Mouse (Mus musculus) kidney, embryonic 16.5 days (tissue): ENCODE measurements around the gene Pm20d1. TPM values are rescaled to one million over a fixed set of nuclear protein-coding genes. Genes with fewer than 3 reads are reported as not detected.

ENCODE experiments used
- ATAC-seq: fragments of 200-750 bp; cut with Nextera tagmentation; 2 replicates; pipeline ENCODE4 v1.8.0; 2017; ENCODE audit warnings: moderate TSS enrichment; ENCODE audit not compliant: low FRiP score, low TSS enrichment
- H3K27ac ChIP-seq: fragments of 300-500 bp; sonication (generic); 2 replicates; pipeline ENCODE4 v1.5.1; 2014; ENCODE audit warnings: low read length
- H3K27me3 ChIP-seq: fragments of 300-500 bp; sonication (generic); 2 replicates; pipeline ENCODE4 v1.6.1; 2014; ENCODE audit warnings: low read length, control low read depth, mixed read lengths; ENCODE audit not compliant: insufficient read depth
- H3K36me3 ChIP-seq: fragments of 300-500 bp; sonication (generic); 2 replicates; pipeline ENCODE4 v1.6.1; 2014; ENCODE audit warnings: low read length, control low read depth, mixed read lengths; ENCODE audit not compliant: insufficient read depth
- H3K4me1 ChIP-seq: fragments of 300-500 bp; sonication (generic); 2 replicates; pipeline ENCODE4 v1.6.1; 2014; ENCODE audit warnings: low read length, control low read depth, mixed read lengths; ENCODE audit not compliant: insufficient read depth
- H3K4me2 ChIP-seq: fragments of 300-500 bp; sonication (generic); replicated peaks from 2 replicates; pipeline ENCODE4 v1.6.1; 2014; ENCODE audit warnings: low read depth, low read length
- H3K4me3 ChIP-seq: fragments of 300-500 bp; sonication (generic); 2 replicates; pipeline ENCODE4 v1.5.1; 2014; ENCODE audit warnings: mild to moderate bottlenecking, low read length
- H3K9ac ChIP-seq: fragments of 300-500 bp; sonication (generic); replicated peaks from 2 replicates; pipeline ENCODE4 v1.6.1; 2014; ENCODE audit warnings: low read length
- H3K9me3 ChIP-seq: fragments of 300-500 bp; sonication (generic); 2 replicates; pipeline ENCODE4 v1.6.1; 2016; ENCODE audit warnings: low read length, control low read depth
- WGBS: fragments of 180-500 bp; shearing (Covaris S2); extraction: QIAGEN DNeasy Blood & Tissue Kit; methylation state at CpG from one replicate; pipeline ENCODE4 v1.1.7; 2014; 5-methylcytosine and 5-hydroxymethylcytosine counted together
- polyA plus RNA-seq: library from polyadenylated mRNA; unstranded; fragments of >200 nt; fragmentation: Nextera tagmentation; extraction: Ambion mirVana; gene quantifications from 2 replicates; pipeline ENCODE4 v1.2.1, GENCODE M21; 2015

Pm20d1 gene
- polyA plus RNA-seq = 4.2 and 5.0 TPM in 2 replicates

DNA sequence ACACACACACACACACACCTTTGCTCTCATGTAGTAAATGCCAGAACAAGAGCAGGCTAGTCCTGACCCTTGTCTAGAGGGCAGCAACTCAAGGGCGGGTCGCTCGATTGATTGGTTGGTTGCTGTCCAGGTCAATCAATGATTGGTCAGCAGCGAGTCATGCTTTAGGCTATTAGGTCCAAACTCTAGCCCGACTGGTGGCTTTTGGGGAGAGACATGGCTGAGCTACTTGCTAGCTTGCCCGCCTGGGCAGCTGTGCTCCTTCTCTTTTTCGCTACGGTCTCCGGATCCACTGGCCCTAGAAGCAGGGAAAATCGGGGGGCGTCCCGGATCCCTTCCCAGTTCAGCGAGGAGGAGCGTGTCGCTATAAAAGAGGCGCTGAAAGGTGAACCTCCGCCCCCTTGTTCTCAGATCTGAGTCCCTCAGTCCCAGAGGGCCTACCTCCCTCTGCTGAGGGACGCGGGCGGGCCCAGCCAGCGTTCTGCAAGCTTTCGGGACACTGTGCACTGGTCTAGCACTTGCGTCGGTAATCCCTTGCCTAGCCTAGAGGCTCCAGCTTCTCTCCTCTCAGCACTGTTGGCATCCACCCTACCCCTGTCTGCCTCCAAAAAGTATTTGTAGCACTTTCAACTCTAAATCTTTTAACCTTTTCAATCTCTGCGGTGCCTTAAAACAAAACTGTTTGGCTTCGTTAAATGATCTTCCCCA lies at the start of gene Pm20d1:
Gene Pm20d1 (plus strand): TSS at position 180 of the 708 bp plus-strand sequence.
- Histone ChIP-seq H3K27me3 (peaks cover 4% of the 10 kb centered on the region; the same call in 1 of the 2 replicates), H3K4me2 (peak within 1 kb of the TSS; percentile 63), H3K36me3 (no peaks in the 10 kb centered on the region), H3K27ac (no peak within 1 kb of the TSS), H3K9ac (peak within 1 kb of the TSS; percentile 63), H3K4me1 (no peaks in the 10 kb centered on the region), H3K9me3 (no peaks in the 10 kb centered on the region), H3K4me3 (peak within 1 kb of the TSS; percentile 43)
- ATAC-seq = peak; percentile 80
- 8% methylated on average over 26 of the region's 26 CpGs for WGBS

DNA sequence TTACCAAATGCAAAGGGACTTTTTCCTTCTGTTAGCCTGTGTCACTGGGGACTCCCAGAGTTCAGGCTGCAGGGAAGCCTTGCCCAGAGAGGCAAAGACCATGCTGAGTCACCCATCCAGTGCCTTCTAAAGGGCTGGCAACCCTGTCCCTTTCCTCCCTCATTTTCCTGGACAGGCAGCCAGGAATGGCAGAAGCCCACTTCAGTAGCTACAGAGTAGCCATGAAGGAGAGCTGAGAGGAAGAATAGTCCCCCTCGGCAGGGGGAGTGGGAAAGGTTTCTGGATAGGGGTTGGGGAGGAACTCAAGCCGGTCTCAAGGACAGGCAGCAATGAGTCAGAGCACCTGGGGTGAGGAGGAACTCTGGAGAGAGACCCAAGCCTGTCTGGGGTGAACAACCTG lies 49.4 kb upstream of the Pm20d1 start:
- no peaks in the 10 kb centered on the region for H3K27me3 ChIP-seq
- no peaks in the 10 kb centered on the region for H3K4me1 ChIP-seq
- no peak overlapping the region for H3K9ac ChIP-seq
- H3K27ac ChIP-seq = no peak overlapping the region
- ATAC-seq = no peak
- WGBS = 65% methylated on average over 2 of the region's 2 CpGs
- H3K4me3 ChIP-seq = no peak overlapping the region
- H3K9me3 ChIP-seq = no peaks in the 10 kb centered on the region
- no peaks in the 10 kb centered on the region for H3K36me3 ChIP-seq
- H3K4me2 ChIP-seq = no peak overlapping the region

DNA sequence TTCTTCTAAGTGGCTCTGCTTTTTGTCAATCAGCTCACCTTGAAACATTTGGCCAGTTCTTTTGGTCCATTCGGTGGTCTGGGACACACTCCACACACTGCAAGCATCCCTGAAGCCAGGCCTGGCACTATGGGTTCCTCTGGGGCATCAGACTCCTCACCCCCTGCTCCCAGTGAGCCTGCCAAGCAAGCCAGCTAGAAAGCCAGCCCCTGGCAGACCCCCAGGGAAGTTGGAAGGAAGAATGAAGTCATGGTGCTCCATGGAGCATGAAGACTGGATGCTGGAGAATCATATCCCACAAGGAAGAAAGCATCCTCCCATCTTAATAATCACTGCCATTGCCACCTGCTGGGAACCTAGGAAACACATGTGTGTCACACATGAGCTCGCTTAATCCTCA lies 48.5 kb upstream of the Pm20d1 start:
- no peaks in the 10 kb centered on the region for H3K4me1 ChIP-seq
- no peak overlapping the region for H3K27ac ChIP-seq
- H3K4me2 ChIP-seq = no peak overlapping the region
- no peak for ATAC-seq
- H3K9me3 ChIP-seq = no peaks in the 10 kb centered on the region
- 76% methylated on average over 2 of the region's 2 CpGs for WGBS
- H3K4me3 ChIP-seq = no peak overlapping the region
- no peaks in the 10 kb centered on the region for H3K36me3 ChIP-seq
- H3K9ac ChIP-seq = no peak overlapping the region
- no peaks in the 10 kb centered on the region for H3K27me3 ChIP-seq

DNA sequence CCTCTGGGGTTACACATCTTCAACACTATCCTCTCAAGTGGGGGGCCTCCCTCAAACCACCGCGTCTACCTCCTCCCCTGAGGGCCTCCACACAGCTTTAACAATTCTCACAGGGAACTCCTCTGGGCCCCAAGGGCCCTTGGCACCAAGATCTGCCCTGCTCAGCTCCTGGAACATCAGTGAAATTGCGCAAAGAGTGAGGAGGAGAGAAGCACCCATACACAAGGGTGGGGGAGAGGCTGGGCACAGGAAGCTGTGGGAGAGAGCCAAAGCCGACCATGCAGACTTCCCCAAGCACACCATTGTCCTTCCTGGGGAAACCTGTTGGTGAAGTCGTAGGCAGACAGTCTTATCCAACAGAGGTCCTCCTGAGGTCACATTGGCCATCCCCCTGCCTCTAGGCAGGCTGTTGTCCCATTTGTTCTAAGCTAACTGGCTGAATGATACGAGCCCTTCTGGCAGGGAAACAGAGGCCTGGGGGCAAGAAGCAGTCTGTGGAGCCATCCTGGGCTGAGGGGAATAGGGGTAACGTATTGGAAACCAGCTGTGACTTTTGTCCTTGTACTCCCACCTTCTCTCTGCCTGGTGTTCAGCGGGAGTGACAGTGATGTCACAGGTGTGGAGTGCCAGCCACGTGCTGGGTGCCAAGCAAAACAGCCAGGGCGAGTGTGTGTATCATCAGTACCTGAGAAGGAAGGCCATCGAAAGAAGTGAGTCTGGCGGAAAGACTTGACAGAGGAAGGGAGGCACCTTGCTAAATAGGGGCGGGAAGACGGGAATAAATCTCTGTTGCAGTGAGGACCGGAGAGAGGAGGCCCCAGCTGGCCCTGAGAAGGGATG lies 47.3 kb upstream of the Pm20d1 start:
- H3K36me3 ChIP-seq = no peaks in the 10 kb centered on the region
- no peaks in the 10 kb centered on the region for H3K4me1 ChIP-seq
- no peak overlapping the region for H3K4me3 ChIP-seq
- no peaks in the 10 kb centered on the region for H3K9me3 ChIP-seq
- no peak for ATAC-seq
- H3K9ac ChIP-seq = no peak overlapping the region
- H3K27me3 ChIP-seq = no peaks in the 10 kb centered on the region
- WGBS = 66% methylated on average over 15 of the region's 15 CpGs
- no peak overlapping the region for H3K27ac ChIP-seq
- H3K4me2 ChIP-seq = no peak overlapping the region

DNA sequence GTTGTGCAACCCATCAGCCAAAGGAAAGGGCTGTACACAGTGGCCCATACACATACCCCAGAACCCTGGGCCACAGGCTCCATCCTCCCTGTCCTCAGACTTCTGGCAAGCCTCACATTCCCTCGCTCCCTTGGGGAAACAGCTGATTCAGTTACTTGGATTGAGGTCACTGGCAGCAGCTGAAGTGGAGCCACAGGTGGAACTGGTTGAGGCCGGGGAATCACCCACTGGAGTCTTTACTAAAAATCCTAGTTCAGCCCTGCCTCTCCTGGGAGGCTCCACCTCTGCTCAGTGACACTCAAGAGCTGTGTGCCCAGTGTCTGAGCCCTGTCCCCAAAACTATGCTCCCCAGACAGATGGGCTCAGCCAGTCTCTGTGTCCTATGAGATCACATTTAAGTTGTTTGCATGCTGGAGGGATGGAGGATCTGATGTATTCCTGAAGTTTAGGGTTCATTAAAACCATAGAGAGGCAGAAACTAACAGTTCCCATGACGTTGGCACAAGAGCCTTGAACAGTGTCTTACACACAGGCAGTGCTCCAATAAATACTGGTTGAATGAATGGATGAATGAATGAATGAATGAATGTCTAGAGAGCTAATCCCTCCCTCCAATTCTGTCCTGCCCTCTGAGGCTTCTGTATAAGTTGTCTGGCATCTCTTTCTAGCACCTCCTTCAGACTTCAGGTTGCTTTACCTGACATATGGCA lies 45.8 kb upstream of the Pm20d1 start:
- no peak for ATAC-seq
- H3K4me2 ChIP-seq = no peak overlapping the region
- no peaks in the 10 kb centered on the region for H3K4me1 ChIP-seq
- H3K9me3 ChIP-seq = no peaks in the 10 kb centered on the region
- no peak overlapping the region for H3K27ac ChIP-seq
- no peak overlapping the region for H3K9ac ChIP-seq
- 78% methylated on average over 3 of the region's 3 CpGs for WGBS
- H3K36me3 ChIP-seq = no peaks in the 10 kb centered on the region
- no peaks in the 10 kb centered on the region for H3K27me3 ChIP-seq
- no peak overlapping the region for H3K4me3 ChIP-seq

DNA sequence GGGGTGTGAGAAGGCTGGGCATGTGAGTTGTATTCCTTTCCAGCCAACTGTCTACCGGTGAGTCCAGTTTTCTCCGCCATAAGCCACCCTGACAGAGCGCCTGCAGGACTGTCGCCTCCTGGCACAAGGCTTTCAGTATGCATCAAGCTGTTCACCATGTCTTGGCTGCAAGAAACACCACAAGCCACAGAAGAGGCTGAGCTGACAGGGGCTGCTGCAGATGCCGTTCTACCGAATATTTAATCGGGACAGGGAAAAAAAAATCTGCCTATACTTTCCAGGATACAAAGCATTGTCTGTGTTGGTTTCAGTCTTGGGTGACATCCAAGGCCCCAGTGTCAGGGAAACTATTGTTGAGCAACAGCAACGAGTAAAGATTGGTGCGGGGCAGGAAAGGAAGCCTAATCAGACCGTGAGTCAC lies 45.3 kb upstream of the Pm20d1 start:
- 74% methylated on average over 10 of the region's 10 CpGs for WGBS
- no peaks in the 10 kb centered on the region for H3K9me3 ChIP-seq
- H3K27ac ChIP-seq = no peak overlapping the region
- no peak overlapping the region for H3K4me3 ChIP-seq
- H3K27me3 ChIP-seq = no peaks in the 10 kb centered on the region
- no peak overlapping the region for H3K4me2 ChIP-seq
- H3K4me1 ChIP-seq = no peaks in the 10 kb centered on the region
- no peak overlapping the region for H3K9ac ChIP-seq
- H3K36me3 ChIP-seq = no peaks in the 10 kb centered on the region
- ATAC-seq = no peak

DNA sequence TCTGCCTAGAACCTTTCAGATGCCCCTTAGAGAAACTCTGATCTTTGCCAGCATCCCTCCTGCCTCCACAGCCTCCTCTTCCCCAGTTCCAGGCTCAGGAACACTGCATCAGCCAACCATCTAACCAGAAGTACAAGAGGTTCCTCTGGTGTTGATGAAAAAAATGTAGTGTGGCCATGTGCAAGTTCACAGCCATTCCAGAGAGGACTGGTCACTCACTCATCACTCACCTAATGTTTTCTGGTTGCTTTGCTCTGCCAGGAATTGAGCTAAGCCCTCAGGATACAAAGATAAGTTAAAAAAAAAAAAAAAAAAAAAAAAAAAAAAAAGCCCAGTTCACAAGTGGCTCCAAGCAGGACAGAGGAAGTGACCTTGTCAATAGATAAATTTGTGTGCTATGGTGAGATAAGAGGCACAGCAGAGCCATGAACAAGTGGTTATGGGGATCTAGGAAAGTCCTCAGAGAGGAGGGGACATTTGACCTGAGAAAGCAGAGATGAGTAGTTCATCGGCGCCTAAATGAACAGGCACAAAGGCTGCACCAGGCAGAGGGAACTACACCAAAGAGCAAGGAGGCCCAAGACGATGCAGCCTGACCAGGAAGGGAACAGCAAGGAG lies 42.9 kb upstream of the Pm20d1 start:
- Histone ChIP-seq H3K9ac (no peak overlapping the region), H3K9me3 (no peaks in the 10 kb centered on the region), H3K27me3 (0 out of 2 replicates have a peak, but pooled peaks cover 2% of the 10 kb centered on the region), H3K4me3 (no peak overlapping the region), H3K4me1 (no peaks in the 10 kb centered on the region), H3K27ac (no peak overlapping the region), H3K36me3 (no peaks in the 10 kb centered on the region), H3K4me2 (no peak overlapping the region)
- no peak for ATAC-seq
- WGBS = 59% methylated on average over 3 of the region's 3 CpGs

DNA sequence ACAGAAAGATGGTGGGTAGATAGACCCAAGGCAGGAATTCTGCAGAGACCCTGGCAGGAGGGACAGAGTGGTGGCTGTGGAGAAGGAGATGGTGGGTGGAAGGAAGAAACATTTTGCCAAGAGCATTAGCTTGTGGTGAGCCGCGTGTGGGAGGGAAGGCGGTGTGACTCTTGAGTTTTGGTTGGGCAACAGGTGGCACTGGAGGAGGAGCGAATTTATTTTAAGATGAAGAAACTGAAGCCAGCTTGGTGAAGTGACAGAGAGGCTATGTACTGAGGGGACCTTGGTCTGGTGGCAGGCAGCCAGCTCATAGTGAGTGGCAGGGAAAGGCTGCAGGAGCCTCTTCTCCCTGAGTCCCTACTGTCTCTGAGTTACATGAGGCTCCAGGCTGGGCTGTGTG lies 42.3 kb upstream of the Pm20d1 start:
- Histone ChIP-seq H3K4me1 (no peaks in the 10 kb centered on the region), H3K4me2 (no peak overlapping the region), H3K36me3 (no peaks in the 10 kb centered on the region), H3K27me3 (0 out of 2 replicates have a peak, but pooled peaks cover 2% of the 10 kb centered on the region), H3K27ac (no peak overlapping the region), H3K9ac (no peak overlapping the region), H3K4me3 (no peak overlapping the region), H3K9me3 (no peaks in the 10 kb centered on the region)
- 81% methylated on average over 4 of the region's 4 CpGs for WGBS
- no peak for ATAC-seq

DNA sequence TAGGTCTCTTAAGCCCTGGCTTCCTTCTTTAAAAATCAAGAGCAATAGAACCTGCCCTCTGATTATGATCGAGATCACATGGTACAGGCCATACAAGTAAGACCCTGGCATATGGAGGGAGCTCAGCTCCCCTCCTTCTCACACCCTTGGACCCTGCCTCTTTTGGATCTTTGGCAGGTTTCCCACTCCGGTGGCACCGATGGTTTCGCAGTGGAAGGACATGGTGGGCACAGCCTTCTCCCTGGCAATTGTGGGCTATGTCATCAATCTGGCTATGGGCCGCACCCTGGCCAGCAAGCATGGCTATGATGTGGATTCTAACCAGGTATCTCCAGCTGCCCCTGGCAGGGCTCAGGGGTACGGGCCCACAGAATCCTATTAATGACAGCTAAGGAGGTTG lies 40.0 kb upstream of the Pm20d1 start:
- Histone ChIP-seq H3K4me1 (no peaks in the 10 kb centered on the region), H3K36me3 (no peaks in the 10 kb centered on the region), H3K27ac (no peak overlapping the region), H3K9me3 (no peaks in the 10 kb centered on the region), H3K27me3 (0 out of 2 replicates have a peak, but pooled peaks cover 2% of the 10 kb centered on the region), H3K4me3 (no peak overlapping the region), H3K4me2 (no peak overlapping the region), H3K9ac (no peak overlapping the region)
- 92% methylated on average over 6 of the region's 6 CpGs for WGBS
- ATAC-seq = no peak
